Mouse (Mus musculus) T-helper 2 cell (primary cell): ENCODE results near the gene Smad6.

ENCODE experiments used
- in situ Hi-C: fragments of 300-600 bp; cut with MboI, MseI; formaldehyde crosslinking; loops from one replicate; pipeline ENCODE4 v1.15.1; 2025; ENCODE audit warnings: high pct_unique_total_duplicates

The Smad6 gene

GRCm38 (mm10) chr9:64022562-64023366 is 905 bp upstream of the Smad6 start:
- in situ Hi-C loops: no loop called here

GRCm38 (mm10) chr9:64021319-64021850 is 474 bp downstream of the Smad6 start:
- in situ Hi-C loops: no loop called here

- in situ Hi-C loops: no loop called here
These were observed 1.1 kb downstream of the Smad6 start for GRCm38 (mm10) chr9:64020606-64021318.

- in situ Hi-C loops: no loop called here
These were observed 1.7 kb downstream of the Smad6 start for GRCm38 (mm10) chr9:64020171-64020605.

GRCm38 (mm10) chr9:64019036-64019886 is 2.6 kb downstream of the Smad6 start:
- in situ Hi-C loops: no loop called here

- in situ Hi-C loops: no loop called here
These were observed 3.7 kb downstream of the Smad6 start for GRCm38 (mm10) chr9:64017861-64018793.

- in situ Hi-C loops: no loop called here
These were observed 5.0 kb downstream of the Smad6 start for GRCm38 (mm10) chr9:64016648-64017400.

- in situ Hi-C loops: no loop called here
These were observed 5.8 kb downstream of the Smad6 start for GRCm38 (mm10) chr9:64016092-64016491.

- in situ Hi-C loops: no loop called here
These were observed 7.1 kb downstream of the Smad6 start for GRCm38 (mm10) chr9:64014801-64015200.

- in situ Hi-C loops: no loop called here
These were observed 10.5 kb downstream of the Smad6 start for GRCm38 (mm10) chr9:64011356-64011755.

- in situ Hi-C loops: no loop called here
These were observed 18.9 kb downstream of the Smad6 start for GRCm38 (mm10) chr9:64002981-64003380.

GRCm38 (mm10) chr9:64001081-64001480 is 20.8 kb downstream of the Smad6 start:
- in situ Hi-C loops: no loop called here

- in situ Hi-C loops: no loop called here
These were observed 21.8 kb downstream of the Smad6 start for GRCm38 (mm10) chr9:64000085-64000484.

- in situ Hi-C loops: no loop called here
These were observed 22.7 kb downstream of the Smad6 start for GRCm38 (mm10) chr9:63999194-63999593.

GRCm38 (mm10) chr9:63998026-63998425 is 23.8 kb downstream of the Smad6 start:
- in situ Hi-C loops: no loop called here

- in situ Hi-C loops: no loop called here
These were observed 24.4 kb downstream of the Smad6 start for GRCm38 (mm10) chr9:63997439-63997838.

- in situ Hi-C loops: no loop called here
These were observed 28.6 kb downstream of the Smad6 start for GRCm38 (mm10) chr9:63993256-63993655.

GRCm38 (mm10) chr9:63992761-63993160 is 29.1 kb downstream of the Smad6 start:
- in situ Hi-C loops: no loop called here

- in situ Hi-C loops: no loop called here
These were observed 30.7 kb downstream of the Smad6 start for GRCm38 (mm10) chr9:63991193-63991592.

- in situ Hi-C loops: no loop called here
These were observed 32.2 kb downstream of the Smad6 start for GRCm38 (mm10) chr9:63989641-63990040.
